Mouse (Mus musculus): ENCODE data around the gene Rhbdd3.
"Not testable (repeated sequence)": the region's sequence is repeated elsewhere in the genome, so short reads cannot be mapped to it uniquely, and the experiment has no call there.

Rhbdd3 gene

DNA sequence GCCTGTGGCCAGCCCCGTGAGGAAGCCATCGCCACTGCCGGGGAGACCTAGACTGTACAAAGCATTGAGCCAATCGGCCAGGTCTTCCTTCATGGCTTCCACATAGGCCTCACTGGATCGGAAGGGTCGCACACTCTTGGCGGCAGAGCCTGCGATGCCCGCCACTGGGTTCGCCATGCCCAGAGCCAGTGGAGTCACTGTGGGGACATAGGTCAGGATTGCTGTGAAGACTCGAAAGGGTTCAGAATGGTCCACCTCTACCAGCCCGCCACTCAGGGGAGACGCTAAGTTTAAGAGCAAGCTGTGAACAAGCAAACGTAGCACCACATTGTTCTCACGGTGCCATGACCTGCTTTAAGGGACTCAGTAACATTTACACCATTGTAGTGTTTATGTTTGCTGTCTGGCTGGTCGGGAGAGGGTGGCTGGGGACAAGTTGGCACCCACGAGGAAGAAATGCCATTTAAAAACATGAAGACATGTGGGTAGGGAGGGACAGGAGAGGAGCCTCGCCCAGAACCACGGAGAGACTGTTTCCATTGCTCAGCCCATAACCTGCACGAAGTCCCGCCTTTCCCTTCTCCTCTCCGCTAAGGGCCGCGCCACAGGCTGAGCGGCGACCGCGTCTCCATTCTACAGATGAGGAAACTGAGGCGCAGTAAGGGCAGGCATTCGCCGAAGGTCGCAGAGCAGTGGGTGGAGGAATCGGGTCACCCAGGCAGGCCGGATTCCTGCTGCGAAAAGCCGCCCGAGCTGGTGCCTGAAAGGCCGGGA lies 34.3 kb upstream of the Rhbdd3 start:
- ATAC-seq (ENCODE audit: insufficient number of reproducible peaks, low FRiP score, low TSS enrichment): peak; percentile 7; the same call in 1 of the 2 replicates

DNA sequence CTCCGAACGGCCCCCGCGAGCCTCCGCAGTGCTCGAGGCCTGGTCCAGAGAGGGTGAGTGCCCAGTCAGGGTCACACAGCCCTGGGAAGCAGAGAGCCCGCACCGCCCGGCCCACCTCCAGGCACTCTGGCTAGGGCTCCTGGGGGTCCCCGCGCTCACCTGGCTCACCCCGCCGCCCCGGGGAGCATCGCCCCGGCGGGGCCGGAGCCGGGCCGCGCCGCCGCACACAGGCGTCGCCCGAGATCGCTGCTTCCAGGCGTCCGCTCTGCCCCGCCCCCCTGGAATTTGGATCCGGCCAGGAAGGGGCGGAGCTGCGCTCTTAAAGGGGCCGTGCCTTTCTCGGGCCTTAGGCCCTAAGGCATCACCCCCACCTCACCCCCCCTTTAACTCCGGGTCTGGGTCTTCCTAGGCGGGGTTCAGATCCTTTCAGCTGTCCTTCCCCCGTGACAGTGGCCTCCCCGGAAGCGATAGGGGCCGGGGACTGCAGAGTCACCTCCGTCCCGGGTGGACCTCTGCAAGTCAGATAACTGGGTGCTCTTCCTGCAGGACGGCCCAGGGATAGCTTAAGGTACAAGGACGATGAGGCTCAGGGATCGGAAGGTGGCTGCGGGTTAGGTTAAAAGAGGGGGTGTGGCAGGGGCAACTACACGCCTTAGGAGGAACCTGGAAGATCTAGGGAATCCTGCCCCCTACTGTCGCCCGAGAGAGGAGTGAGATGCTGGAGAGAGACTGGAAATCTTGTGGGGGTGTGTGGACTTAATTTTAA lies 33.5 kb upstream of the Rhbdd3 start, which contains the start of gene Gas2l1:
Gas2l1 (minus strand) TSS at position 272 of the 766 bp plus-strand sequence.
- peak; percentile 51 for ATAC-seq (ENCODE audit: insufficient number of reproducible peaks, low FRiP score, low TSS enrichment)

DNA sequence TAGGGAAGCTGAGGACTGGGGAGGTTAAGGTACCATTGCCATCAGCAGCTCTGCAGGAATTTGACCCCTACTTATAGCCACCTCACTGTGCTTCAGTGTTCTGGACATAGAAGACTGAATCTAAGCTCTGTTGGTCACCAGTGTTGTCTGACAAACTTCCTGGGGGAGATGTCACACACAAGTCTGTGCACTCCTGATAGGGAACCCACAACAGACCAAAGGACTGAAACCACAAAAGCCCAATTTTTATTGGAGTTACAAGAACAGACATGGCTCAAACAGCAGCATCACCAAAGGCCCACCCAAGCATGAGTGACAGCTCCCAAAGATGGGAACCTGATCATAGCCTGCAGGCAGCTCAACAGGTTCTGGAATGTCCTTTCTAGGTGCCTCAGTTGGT lies 31.7 kb upstream of the Rhbdd3 start:
- no peak for ATAC-seq (ENCODE audit: insufficient number of reproducible peaks, low FRiP score, low TSS enrichment)

- ATAC-seq (ENCODE audit: insufficient number of reproducible peaks, low FRiP score, low TSS enrichment): no peak
Measured at GRCm38 (mm10) chr11:5068126-5068971, 30.4 kb upstream of the Rhbdd3 start.

- ATAC-seq (ENCODE audit: insufficient number of reproducible peaks, low FRiP score, low TSS enrichment): no peak
Measured at GRCm38 (mm10) chr11:5074882-5075281, 23.8 kb upstream of the Rhbdd3 start.

- ATAC-seq (ENCODE audit: insufficient number of reproducible peaks, low FRiP score, low TSS enrichment): no peak
Measured at GRCm38 (mm10) chr11:5075760-5076159, 23.0 kb upstream of the Rhbdd3 start.

DNA sequence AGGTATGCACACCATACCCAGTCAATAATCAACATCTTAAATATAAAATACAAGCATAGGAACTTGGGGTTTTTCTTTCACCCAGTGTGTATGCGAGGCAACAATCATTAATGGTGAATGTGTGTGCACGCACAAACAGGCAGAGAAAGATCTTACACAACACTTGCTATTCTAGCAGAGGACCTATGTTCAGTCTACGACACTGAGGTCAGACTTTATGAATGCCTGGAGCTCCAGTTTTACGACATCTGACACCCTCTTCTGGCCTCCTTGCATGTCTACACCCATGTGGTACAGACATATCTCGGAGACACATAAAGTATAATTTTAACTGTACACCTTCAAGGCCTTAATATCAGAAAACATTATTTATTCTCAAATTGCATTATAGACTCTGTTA lies 21.9 kb upstream of the Rhbdd3 start:
- ATAC-seq (ENCODE audit: insufficient number of reproducible peaks, low FRiP score, low TSS enrichment): not testable (repeated sequence)

DNA sequence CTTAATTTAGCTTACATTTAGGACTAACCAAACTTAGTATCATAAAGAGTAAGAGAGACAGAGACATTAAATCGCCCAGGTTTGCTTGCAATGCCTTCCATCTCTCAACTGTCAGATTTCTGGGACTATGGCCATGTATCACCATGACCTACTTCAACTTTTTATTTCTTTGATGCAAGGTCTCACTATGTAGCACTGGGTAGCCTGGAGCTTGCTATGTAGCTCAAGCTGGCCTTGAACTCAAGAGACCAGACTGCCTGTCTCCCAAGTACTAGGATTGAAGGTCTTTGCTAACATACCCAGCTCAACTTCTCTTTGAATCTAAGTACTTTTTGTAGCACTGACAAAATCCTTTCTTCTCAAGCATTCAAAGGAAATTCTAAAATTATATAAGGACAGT lies 9.6 kb upstream of the Rhbdd3 start:
- ATAC-seq (ENCODE audit: insufficient number of reproducible peaks, low FRiP score, low TSS enrichment): no peak

DNA sequence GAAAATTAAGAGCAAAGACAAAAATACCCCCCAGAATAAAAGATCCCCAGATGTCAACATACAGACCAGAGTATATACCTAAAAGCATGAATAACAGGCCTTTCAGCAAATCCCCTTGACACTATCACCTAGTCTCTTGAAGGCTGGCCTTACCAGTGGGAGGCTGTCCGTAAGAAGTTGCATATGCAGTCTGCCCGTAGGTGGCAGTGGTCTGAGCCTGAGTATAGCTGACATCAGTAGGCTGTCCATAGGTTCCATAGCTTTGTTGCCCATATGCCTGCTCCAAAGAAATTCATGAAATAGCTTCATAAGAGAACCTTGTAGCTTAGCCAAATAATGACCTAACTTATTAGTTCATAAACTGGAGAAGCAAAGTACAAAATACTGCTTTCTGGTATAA lies 7.0 kb upstream of the Rhbdd3 start:
- ATAC-seq (ENCODE audit: insufficient number of reproducible peaks, low FRiP score, low TSS enrichment): no peak

DNA sequence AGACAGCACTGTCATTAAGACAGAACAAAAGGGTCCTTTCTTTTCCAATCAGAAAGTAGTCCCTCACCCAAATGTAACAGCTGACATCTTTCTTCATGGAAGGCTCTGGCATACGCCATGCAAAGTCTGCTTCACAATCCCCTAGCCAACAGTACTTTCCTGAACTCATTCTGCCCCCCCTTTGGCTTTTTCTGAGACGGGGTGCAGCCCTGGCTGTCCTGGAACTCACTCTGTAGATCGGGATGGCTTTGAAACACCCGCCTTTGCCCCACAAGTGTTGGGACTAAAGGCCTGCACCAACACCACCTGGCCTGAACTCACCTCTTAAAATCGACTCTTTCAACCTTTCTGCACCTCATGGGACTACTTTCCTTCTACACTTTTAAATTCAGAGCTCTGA lies 2.8 kb upstream of the Rhbdd3 start:
- ATAC-seq (ENCODE audit: insufficient number of reproducible peaks, low FRiP score, low TSS enrichment): no peak

DNA sequence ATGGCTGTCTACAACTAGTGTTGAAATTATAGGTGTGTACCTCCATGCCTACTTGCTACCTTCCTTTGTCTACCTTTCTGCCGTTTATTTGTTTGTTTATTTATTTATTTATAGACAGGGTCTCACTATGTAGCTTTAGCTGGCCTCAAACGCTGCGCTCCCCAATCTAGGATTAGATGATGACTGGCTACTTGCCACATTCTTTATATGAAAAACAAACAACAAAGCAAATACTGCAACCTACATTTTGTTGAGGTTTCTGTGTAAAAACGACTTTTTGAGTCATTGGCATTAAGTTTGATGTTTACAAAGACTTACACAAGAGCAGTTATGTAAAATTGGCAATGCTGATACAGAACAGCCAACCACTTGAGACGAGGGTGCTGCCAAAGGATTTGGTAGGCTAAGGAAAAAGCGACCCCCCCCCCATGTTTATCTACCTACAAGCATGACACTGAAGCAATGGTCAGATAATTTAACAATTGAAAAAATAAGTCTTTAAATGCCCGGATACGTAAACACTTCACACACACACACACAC lies 2.2 kb upstream of the Rhbdd3 start:
- ATAC-seq (ENCODE audit: insufficient number of reproducible peaks, low FRiP score, low TSS enrichment): no peak

GRCm38 (mm10) chr11:5098035-5098735 lies 541 bp upstream of the Rhbdd3 start:
- ATAC-seq (ENCODE audit: insufficient number of reproducible peaks, low FRiP score, low TSS enrichment): peak; percentile 6; the same call in 1 of the 2 replicates

- peak; percentile 21; the same call in 1 of the 2 replicates for ATAC-seq (ENCODE audit: insufficient number of reproducible peaks, low FRiP score, low TSS enrichment)
Measured at GRCm38 (mm10) chr11:5099576-5100183, 954 bp downstream of the Rhbdd3 start.

DNA sequence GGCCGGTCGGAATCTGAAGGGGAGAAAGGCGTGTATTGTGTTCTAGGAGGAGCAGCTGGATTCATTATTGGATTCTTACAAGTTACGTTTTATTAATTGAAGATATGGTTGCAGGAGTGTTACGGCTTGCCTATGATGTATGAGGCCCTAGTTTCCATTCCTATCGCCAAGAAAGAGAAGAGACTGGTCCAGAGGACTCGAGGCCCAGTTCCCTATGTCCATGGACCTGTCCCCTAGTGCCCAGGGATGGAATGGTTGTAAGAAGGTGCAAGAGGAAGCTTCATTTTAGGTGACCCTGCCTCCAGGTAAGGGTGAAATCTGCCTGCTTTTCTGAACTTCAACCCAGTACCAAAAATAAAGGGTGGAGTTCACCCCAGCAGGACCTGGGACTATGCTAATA lies 1.6 kb downstream of the Rhbdd3 start:
- no peak for ATAC-seq (ENCODE audit: insufficient number of reproducible peaks, low FRiP score, low TSS enrichment)

DNA sequence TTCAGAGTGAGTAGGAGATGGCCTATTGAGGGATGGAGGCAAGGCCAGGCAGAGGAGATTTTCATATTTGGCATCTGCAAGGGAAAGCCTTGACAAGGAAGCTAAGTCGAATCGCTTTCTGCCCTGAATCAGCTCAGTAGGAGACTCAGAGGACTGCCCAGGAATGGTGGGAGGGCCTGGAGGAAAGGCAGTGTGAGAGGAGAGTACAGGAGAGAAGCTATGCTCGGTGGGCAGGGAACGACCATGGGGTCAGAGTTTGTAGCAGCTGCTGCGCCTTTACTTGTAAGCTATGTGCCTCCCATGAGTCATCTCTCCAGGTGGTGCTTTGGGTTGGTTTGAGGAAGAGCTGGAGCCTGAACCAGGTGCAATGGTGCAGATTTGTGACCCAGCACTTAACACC lies 2.1 kb downstream of the Rhbdd3 start:
- ATAC-seq (ENCODE audit: insufficient number of reproducible peaks, low FRiP score, low TSS enrichment): no peak

GRCm38 (mm10) chr11:5101641-5102040 lies 2.9 kb downstream of the Rhbdd3 start:
- ATAC-seq (ENCODE audit: insufficient number of reproducible peaks, low FRiP score, low TSS enrichment): no peak

DNA sequence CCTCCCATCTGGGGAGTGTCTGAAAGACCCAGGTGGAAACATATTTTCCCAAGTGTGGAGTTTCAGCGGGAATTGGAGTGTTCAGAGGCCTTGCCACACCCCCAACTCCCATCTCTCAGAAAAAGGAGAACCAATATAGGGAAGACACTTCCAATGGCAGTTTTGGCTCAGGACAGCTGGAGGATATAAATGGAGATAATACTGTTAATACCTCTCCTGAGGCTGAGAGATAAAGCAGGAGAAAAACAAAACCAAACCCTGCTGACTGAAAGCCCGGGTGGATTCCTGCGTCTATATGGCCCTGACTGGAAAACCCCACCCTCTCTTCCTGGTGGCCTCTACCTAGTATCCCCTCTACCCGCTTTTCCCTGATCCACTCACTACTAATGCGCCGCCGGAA lies 3.7 kb downstream of the Rhbdd3 start:
- ATAC-seq (ENCODE audit: insufficient number of reproducible peaks, low FRiP score, low TSS enrichment): no peak

GRCm38 (mm10) chr11:5103986-5104509 lies 5.3 kb downstream of the Rhbdd3 start:
- no peak for ATAC-seq (ENCODE audit: insufficient number of reproducible peaks, low FRiP score, low TSS enrichment)

- ATAC-seq (ENCODE audit: insufficient number of reproducible peaks, low FRiP score, low TSS enrichment): no peak
Measured at GRCm38 (mm10) chr11:5109441-5109840, 10.7 kb downstream of the Rhbdd3 start.

Data from cerebellum, adult (tissue).